13 mouse cellular contexts compared by ENCODE assay signal in the genomic region with DNA sequence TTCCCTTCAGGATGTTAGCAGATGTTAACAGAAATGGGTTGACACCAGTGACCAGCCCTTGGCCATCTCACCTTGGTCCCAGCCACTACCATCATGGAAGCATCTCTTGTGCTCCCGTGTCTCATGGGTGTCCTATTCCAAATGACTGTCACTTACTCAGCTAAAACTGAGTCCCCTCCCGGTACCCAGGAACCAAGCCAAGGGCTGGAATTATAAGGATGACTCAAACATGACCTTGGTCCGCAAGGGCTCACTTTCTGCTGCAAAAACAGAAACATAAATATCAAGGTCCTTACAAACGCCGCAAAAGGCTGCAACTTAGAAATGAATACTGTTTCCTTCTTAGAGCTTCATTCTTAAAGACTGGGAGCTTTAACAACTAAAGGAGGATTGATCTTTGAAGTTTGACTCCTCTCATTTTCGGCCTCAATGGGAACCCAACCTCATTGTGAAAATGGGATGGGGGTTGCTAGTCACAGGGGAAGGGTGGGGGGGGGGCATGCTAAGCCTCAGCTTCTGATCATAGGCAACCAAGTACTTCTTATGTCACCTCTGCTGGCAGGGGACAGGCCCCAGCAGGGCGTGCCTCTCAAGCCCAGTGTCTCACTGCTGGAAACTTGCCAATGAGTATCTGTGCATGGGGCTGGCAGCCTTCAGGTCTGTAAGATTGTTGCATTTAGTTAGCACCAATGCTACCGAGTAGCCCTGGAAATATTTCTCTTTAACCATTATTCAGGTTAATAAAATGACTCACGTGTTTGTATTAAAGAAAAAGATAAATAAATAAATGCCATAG.
DNase-seq lines count a peak whose midpoint lies in the region; ATAC-seq lines count a peak whose summit lies in the region.
"Had no signal": no experiment of that assay in that cellular context is flagged by ENCODE, and none has a peak within 500 bp of the region (broad histone marks: within the 10 kb centered on the region; RNA-seq: fewer than 3 reads in every experiment).

No protein-coding gene starts in this region.

- peaks cover 8% of the 10 kb centered on the region; the same call in 1 of the 2 replicates for H3K4me1 ChIP-seq in heart, embryonic 10.5 days
- H3K4me1 ChIP-seq in hindbrain, embryonic 14.5 days (replicated peaks; ENCODE audit: control insufficient read depth, insufficient read depth, low read length) = no peaks in the 10 kb centered on the region

- H3K9ac ChIP-seq in hindbrain, embryonic 14.5 days = no peak overlapping the region
- H3K9ac ChIP-seq: embryonic facial prominence, embryonic 15.5 days; limb, embryonic 15.5 days had no signal

- intact Hi-C loops in heart, postnatal 14 days (cut with DNase I) = no loop called here

- peaks cover 31% of the 10 kb centered on the region for H3K27me3 ChIP-seq in heart, embryonic 10.5 days (ENCODE audit: insufficient read depth, poor library complexity, severe bottlenecking)
- no peaks in the 10 kb centered on the region for H3K27me3 ChIP-seq in hindbrain, embryonic 14.5 days (ENCODE audit: control insufficient read depth, insufficient read depth, low read length)
- H3K27me3 ChIP-seq: embryonic facial prominence, embryonic 15.5 days; limb, embryonic 15.5 days had no signal

- H3K27ac ChIP-seq in heart, embryonic 10.5 days = no peak overlapping the region
- no peak overlapping the region for H3K27ac ChIP-seq in hindbrain, embryonic 14.5 days
- H3K27ac ChIP-seq: embryonic facial prominence, embryonic 15.5 days; limb, embryonic 15.5 days had no signal

- no peak for ATAC-seq in hindbrain, embryonic 14.5 days (ENCODE audit: low FRiP score)
- ATAC-seq: forebrain, embryonic 16.5 days had no signal

- H3K9me3 ChIP-seq in heart, embryonic 10.5 days = no peaks in the 10 kb centered on the region
- no peaks in the 10 kb centered on the region for H3K9me3 ChIP-seq in hindbrain, embryonic 14.5 days (ENCODE audit: control insufficient read depth, low read length)
- H3K9me3 ChIP-seq: embryonic facial prominence, embryonic 15.5 days; limb, embryonic 15.5 days had no signal

- H3K36me3 ChIP-seq in heart, embryonic 10.5 days = no peaks in the 10 kb centered on the region
- no peaks in the 10 kb centered on the region for H3K36me3 ChIP-seq in hindbrain, embryonic 14.5 days (replicated peaks; ENCODE audit: control insufficient read depth, insufficient read depth)
- H3K36me3 ChIP-seq: embryonic facial prominence, embryonic 15.5 days; limb, embryonic 15.5 days had no signal

- H3K4me2 ChIP-seq in hindbrain, embryonic 14.5 days (replicated peaks) = no peak overlapping the region
- H3K4me2 ChIP-seq: embryonic facial prominence, embryonic 15.5 days; limb, embryonic 15.5 days had no signal

- no peak overlapping the region for H3K4me3 ChIP-seq in heart, embryonic 10.5 days
- H3K4me3 ChIP-seq in hindbrain, embryonic 14.5 days (replicated peaks; ENCODE audit: low read length) = no peak overlapping the region
- H3K4me3 ChIP-seq: embryonic facial prominence, embryonic 15.5 days; limb, embryonic 15.5 days had no signal

- 50% methylated on average over 9 of the region's 9 CpGs for WGBS in heart, embryonic 10.5 days
- 77% methylated on average over 9 of the region's 9 CpGs for WGBS in hindbrain, embryonic 14.5 days

- peak; percentile 58 for DNase-seq in heart, embryonic 10.5 days (ENCODE audit: low spot score)
- DNase-seq in heart, postnatal 14 days = no peak
- DNase-seq in ovary, adult 18-20 months (ENCODE audit: low spot score) = peak; percentile 55
- DNase-seq in ovary, postnatal 14 days (ENCODE audit: low spot score) = no peak
- peak; percentile 59 for DNase-seq in adrenal gland, postnatal 25 days
- no peak for DNase-seq in embryo, embryonic 11 days
- no peak for DNase-seq in hindbrain, embryonic 14.5 days (ENCODE audit: low spot score)
- DNase-seq: cerebellum, postnatal 36 days; kidney, adult 9 months; thymus, postnatal 36 days had no signal

Comparison
In these comparisons a context has a peak if more than half of its experiments do, and no peak if none do; other contexts are left out.
1. DNase-seq: peak in heart, embryonic 10.5 days (single experiment), ovary, adult 18-20 months (single experiment) and adrenal gland, postnatal 25 days (single experiment); none in heart, postnatal 14 days (0 of 2), ovary, postnatal 14 days (single experiment), embryo, embryonic 11 days (single experiment) and hindbrain, embryonic 14.5 days (single experiment).